Mouse (Mus musculus) cerebellum, adult 2 months (tissue): Measurements from ENCODE around the gene Elf1. TPM values are rescaled to one million over a fixed set of nuclear protein-coding genes. Genes with fewer than 3 reads are reported as not detected.
"Not testable (repeated sequence)": the region's sequence is repeated elsewhere in the genome, so short reads cannot be mapped to it uniquely, and the experiment has no call there.

Source experiments
- DNase-seq, 2 experiments: peaks; one replicate each; pipeline ENCODE4 v3.0.0; 2021
- H3K27ac ChIP-seq: fragments of 200-500 bp; 2 replicates; pipeline ENCODE4 v1.5.1; 2012; ENCODE audit warnings: low read length, control low read depth, inconsistent platforms; ENCODE audit not compliant: insufficient read depth
- H3K27me3 ChIP-seq: fragments of 200-500 bp; 2 replicates; pipeline ENCODE4 v1.6.1; 2012; ENCODE audit warnings: inconsistent platforms, mild to moderate bottlenecking, low read length, moderate library complexity; ENCODE audit not compliant: control insufficient read depth, insufficient read depth
- H3K4me1 ChIP-seq: fragments of 200-500 bp; 2 replicates; pipeline ENCODE4 v1.6.1; 2011; ENCODE audit warnings: low read length; ENCODE audit not compliant: control insufficient read depth, insufficient read depth
- H3K4me3 ChIP-seq: fragments of 200-500 bp; replicated peaks from 2 replicates; pipeline ENCODE3; 2011; ENCODE audit warnings: mild to moderate bottlenecking, low read depth, low read length, control low read depth; ENCODE audit not compliant: insufficient read depth
- CTCF ChIP-seq: fragments of 200-500 bp; IDR thresholded peaks from 2 replicates; pipeline ENCODE4 v1.5.1; 2011; ENCODE audit warnings: low read depth, mild to moderate bottlenecking, control low read depth, low read length, moderate library complexity, borderline replicate concordance; ENCODE audit not compliant: insufficient read depth
- POLR2A ChIP-seq: fragments of 200-500 bp; IDR thresholded peaks from 2 replicates; pipeline ENCODE4 v1.6.1; 2011; ENCODE audit warnings: low read length, control low read depth, borderline replicate concordance; ENCODE audit not compliant: insufficient read depth
- WGBS: fragments of 180-500 bp; shearing (Covaris S2); methylation state at CpG from one replicate; pipeline ENCODE4 v1.1.7; 2018; 5-methylcytosine and 5-hydroxymethylcytosine counted together
- polyA plus RNA-seq: library from polyadenylated mRNA; depleted of rRNA; stranded (reverse); fragments of >200 nt; gene quantifications from 2 replicates; pipeline ENCODE4 v1.2.3, GENCODE M21; 2012

Elf1 gene
- polyA plus RNA-seq, 1 experiment, result 4.1 TPM

DNA sequence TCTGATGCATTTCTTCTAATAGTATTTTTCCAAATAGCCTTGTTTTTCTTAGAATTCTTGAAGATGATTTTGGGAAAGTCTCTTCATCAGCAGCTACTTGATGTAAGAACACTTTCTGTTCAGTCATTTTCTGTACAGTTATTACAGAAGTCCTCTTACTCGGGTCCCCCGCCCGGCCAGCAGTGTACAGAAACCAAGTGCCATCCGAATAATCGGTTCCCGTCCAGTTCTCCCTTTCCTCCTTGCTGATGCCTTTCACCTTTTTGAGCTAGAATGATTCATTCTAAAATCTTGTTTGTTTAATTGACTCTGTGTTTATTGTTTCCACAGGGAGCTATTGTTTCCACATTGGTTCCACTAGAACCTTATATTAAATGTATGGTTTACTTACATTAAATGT, 49.8 kb downstream of the Elf1 start:
- 89% methylated on average over 6 of the region's 6 CpGs for WGBS
- DNase-seq, result no peak
- no peaks in the 10 kb centered on the region for H3K27me3 ChIP-seq
- no peaks in the 10 kb centered on the region for H3K4me1 ChIP-seq
- no peak overlapping the region for H3K4me3 ChIP-seq
- no peak for TF ChIP-seq POLR2A
- no peak for TF ChIP-seq CTCF
- H3K27ac ChIP-seq, result no peak overlapping the region

DNA sequence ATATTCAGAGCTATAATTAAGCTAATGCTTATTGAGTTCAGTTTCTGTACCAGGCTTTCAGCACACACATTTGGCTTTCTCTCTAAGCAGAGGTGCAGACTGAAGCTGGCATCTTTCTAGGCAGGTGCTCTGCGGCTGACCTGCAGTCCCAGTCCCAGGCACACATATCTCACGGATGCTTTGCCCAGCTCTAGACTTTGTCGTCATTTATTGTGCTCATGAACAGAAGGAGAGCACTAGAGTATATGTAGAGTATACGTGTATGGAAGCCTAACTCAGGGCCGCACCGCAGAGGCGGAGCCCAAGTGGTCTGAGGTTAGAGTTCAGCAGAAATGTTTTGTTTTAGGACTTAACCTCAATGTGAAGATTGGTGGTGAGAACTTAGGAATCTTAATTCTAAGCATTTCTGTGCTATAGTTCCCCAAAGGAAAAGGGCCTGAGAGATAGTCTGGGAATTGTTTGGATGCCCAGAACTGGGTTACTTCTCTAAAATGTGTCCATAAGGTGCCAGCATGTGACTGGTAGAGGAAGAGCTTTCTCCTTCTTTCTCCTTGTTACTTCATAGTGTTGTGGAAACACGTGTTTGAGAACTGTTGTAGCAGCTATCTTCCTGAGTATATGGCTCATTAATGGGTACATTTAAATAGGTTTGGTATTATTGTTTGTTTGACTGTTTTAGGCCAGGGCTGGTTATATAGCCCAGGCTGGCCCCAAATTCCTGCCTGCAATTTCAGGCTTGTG, 51.2 kb downstream of the Elf1 start:
- H3K27me3 ChIP-seq, result no peaks in the 10 kb centered on the region
- DNase-seq, result no peak
- no peak overlapping the region for H3K27ac ChIP-seq
- H3K4me3 ChIP-seq, result no peak overlapping the region
- no peaks in the 10 kb centered on the region for H3K4me1 ChIP-seq
- TF ChIP-seq CTCF (no peak), POLR2A (no peak)
- 89% methylated on average over 8 of the region's 8 CpGs for WGBS

DNA sequence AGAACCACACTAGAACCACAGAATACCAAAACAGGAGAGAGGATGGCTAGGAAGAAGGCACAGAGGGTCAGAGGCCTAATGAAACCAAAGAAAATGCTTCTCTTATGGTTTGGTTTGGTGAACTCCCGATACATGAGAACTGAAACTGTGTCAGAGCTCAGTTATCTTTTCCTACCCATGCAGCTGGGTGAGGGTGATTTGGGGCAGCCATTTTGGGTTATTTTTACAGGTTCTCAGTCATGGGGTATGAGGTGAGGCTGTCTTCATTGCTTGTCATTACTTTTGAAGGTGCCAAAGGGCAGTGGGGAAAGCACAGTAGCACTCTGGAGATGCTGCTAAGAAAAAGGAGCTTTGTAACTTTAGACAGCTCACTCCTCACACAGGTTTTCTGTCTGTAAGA, 52.4 kb downstream of the Elf1 start:
- Histone ChIP-seq H3K4me1 (no peaks in the 10 kb centered on the region), H3K4me3 (no peak overlapping the region), H3K27ac (no peak overlapping the region), H3K27me3 (no peaks in the 10 kb centered on the region)
- no peak for DNase-seq
- WGBS, result 92% methylated on average over 1 of the region's 1 CpGs
- TF ChIP-seq POLR2A (no peak), CTCF (no peak)

DNA sequence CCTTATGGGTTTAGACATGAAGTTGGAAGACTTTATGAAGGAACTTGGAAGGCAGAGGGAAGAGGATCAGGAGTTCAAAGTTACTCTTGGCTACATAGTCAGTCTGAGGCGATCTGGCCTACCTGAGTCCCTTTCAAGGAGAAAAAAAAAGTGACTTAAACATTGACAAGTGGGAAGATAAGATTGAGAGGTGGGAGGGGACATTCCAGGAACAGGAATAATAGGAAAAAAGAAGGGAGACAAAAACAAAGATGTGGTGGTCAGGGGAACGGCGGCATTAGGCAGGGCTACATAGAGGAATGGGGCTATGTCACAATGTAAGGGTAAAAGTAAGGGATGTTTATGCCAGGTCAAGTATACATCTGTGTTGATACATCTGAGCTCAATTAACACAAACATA, 53.2 kb downstream of the Elf1 start:
- 92% methylated on average over 3 of the region's 3 CpGs for WGBS
- no peak for TF ChIP-seq CTCF
- no peak for TF ChIP-seq POLR2A
- Histone ChIP-seq H3K4me3 (no peak overlapping the region), H3K27ac (no peak overlapping the region), H3K27me3 (no peaks in the 10 kb centered on the region), H3K4me1 (no peaks in the 10 kb centered on the region)
- no peak for DNase-seq

DNA sequence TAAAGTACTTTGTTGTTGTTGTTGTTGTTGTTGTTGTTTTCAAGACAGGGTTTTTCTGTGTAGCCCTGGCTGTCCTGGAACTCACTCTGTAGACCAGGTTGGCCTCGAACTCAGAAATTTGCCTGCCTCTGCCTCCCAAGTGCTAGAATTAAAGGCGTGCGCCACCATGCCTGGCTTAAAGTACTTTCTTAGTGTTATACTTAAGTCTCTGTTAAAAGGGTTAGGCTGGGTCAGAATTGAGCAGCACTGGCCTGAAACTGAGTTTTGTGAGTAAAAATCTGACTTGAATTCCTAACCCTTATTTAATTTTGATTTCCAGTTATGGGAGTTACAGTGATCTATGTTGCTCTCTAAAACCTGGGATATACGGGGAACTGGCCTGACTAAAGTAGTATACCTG, 53.7 kb downstream of the Elf1 start:
- not testable (repeated sequence) for DNase-seq, H3K4me1 ChIP-seq, H3K27ac ChIP-seq, H3K27me3 ChIP-seq, H3K4me3 ChIP-seq
- WGBS, result 96% methylated on average over 4 of the region's 4 CpGs

DNA sequence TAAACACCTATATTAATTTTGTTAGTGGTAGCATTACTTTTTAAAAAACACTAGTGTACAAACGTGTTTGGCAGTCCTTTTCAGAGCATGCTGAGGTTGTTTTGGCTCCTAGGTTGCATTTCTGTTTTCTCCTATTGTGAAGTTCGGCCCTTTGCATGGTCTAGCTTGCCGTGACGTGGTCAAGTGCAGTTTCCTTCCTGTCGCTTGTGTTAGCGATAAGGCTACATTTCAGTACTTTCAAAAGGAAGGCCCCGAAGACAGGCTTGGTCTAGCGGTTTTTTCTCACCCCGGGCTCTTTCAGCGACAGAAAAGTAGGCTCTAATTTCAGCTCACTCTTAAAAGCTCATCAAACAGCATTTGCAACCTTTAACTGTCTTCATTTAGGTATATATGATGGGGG, 54.3 kb downstream of the Elf1 start:
- WGBS, result 79% methylated on average over 10 of the region's 10 CpGs
- H3K27ac ChIP-seq, result no peak overlapping the region; the same call in 1 of the 2 replicates

DNA sequence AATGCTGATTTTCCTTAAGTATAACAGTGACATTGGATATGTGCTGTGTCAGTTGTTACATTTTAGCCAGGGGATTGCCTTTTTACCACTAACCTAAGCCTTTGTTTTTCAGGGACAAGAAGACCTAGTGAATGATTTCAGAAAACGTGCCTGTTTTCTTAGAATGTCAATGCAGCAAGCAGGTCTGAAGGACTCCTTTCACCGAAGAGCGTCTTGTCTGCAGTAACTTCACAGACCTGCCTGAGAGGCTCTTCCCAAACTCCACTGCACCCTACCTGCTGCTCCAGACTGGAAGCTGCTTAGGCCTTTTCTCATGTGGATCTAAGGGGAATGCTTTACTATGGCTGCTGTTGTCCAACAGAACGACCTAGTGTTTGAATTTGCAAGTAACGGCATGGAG, 55.0 kb downstream of the Elf1 start:
- no peak for DNase-seq
- WGBS, result 82% methylated on average over 5 of the region's 5 CpGs
- Histone ChIP-seq H3K4me3 (no peak overlapping the region), H3K27ac (no peak overlapping the region), H3K4me1 (no peaks in the 10 kb centered on the region), H3K27me3 (no peaks in the 10 kb centered on the region)
- no peak for TF ChIP-seq CTCF
- no peak for TF ChIP-seq POLR2A

More for the DNA sequence above, 54.3 kb downstream of the Elf1 start:
- TF ChIP-seq POLR2A (no peak), CTCF (no peak)
- no peak for DNase-seq
- no peaks in the 10 kb centered on the region for H3K27me3 ChIP-seq
- no peak overlapping the region for H3K4me3 ChIP-seq
- no peaks in the 10 kb centered on the region for H3K4me1 ChIP-seq

DNA sequence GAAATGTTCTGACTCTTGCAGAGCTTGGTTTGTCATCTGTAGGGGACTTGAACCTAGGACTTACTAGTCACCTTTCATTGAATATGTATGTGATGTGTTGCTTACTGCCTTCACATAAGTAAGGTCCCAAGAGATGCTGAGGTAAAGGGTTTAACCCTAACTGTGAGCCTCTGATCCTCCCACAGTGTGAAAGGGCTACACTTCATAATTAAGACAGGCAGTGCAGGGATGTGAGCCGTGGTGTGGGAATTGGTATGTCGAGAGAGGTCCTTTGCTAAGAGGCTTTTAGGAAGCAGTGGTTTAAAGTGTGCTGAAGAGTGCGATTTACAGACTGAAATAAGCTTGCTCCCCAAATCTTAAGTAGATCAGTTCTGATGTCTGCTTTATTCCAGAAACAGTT, 55.8 kb downstream of the Elf1 start:
- TF ChIP-seq POLR2A (no peak), CTCF (no peak)
- no peak overlapping the region for H3K27ac ChIP-seq
- H3K4me1 ChIP-seq, result no peaks in the 10 kb centered on the region
- H3K4me3 ChIP-seq, result no peak overlapping the region
- no peak for DNase-seq
- WGBS, result 73% methylated on average over 3 of the region's 3 CpGs
- H3K27me3 ChIP-seq, result no peaks in the 10 kb centered on the region

DNA sequence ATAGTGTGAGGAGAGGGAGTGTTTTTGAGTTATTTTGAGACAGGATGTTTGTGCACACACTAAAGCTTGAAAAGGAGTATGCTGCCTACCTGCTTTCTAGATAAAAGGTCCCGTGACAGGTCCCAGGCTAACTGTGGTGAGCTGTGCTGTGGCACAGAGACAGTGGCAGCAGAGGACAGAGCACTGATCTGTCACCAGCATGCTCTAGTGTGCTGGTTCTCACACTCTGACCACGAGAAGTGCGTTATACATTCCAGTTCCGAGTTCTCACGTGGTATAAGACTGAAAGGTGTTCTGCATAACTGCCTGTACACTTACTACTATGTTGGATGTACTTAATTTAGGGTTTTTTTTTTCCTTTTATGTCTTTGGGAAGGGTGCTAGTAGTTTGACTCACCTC, 56.5 kb downstream of the Elf1 start:
- no peak overlapping the region for H3K27ac ChIP-seq
- DNase-seq, result no peak
- 85% methylated on average over 5 of the region's 5 CpGs for WGBS
- no peaks in the 10 kb centered on the region for H3K27me3 ChIP-seq
- TF ChIP-seq POLR2A, result no peak
- no peak for TF ChIP-seq CTCF
- no peaks in the 10 kb centered on the region for H3K4me1 ChIP-seq
- H3K4me3 ChIP-seq, result no peak overlapping the region
